ENCODE assay signal across 19 mouse cellular contexts in genomic region chr16:46623246-46623645, GRCm38 (mm10).
A peak's percentile ranks its signal among the peaks of the same experiment; 100 is the strongest.
DNase-seq lines count a peak whose midpoint lies in the region; TF ChIP-seq lines count a peak whose summit lies in the region.
"Had no signal": no experiment of that assay in that cellular context is flagged by ENCODE, and none has a peak within 500 bp of the region (broad histone marks: within the 10 kb centered on the region; RNA-seq: fewer than 3 reads in every experiment).

No protein-coding gene starts in this region.

- no peaks in the 10 kb centered on the region for H3K27me3 ChIP-seq in kidney, adult 2 months (replicated peaks; ENCODE audit: control insufficient read depth, insufficient read depth, low read length)
- H3K27me3 ChIP-seq: embryonic facial prominence, embryonic 13.5 days; embryonic facial prominence, embryonic 15.5 days; forebrain, embryonic 12.5 days had no signal

- no peak overlapping the region for H3K4me3 ChIP-seq in kidney, adult 2 months (ENCODE audit: insufficient read depth, low read depth, low read length)
- H3K4me3 ChIP-seq: embryonic facial prominence, embryonic 13.5 days; embryonic facial prominence, embryonic 15.5 days; erythroblast, embryonic 14.5 days; forebrain, embryonic 10.5 days; forebrain, embryonic 12.5 days had no signal

- peak overlapping the region; percentile 82 for H3K27ac ChIP-seq in kidney, adult 2 months (ENCODE audit: insufficient read depth, low read depth, low read length)
- H3K27ac ChIP-seq: embryonic facial prominence, embryonic 13.5 days; embryonic facial prominence, embryonic 15.5 days; forebrain, embryonic 10.5 days; forebrain, embryonic 12.5 days had no signal

- TF ChIP-seq POLR2A in kidney, adult 2 months (IDR thresholded peaks at IDR 0.05; ENCODE audit: low read depth, low read length): no peak

- no peaks in the 10 kb centered on the region for H3K36me3 ChIP-seq in kidney, adult 2 months (ENCODE audit: control insufficient read depth, insufficient read depth, low read length)
- H3K36me3 ChIP-seq: embryonic facial prominence, embryonic 13.5 days; embryonic facial prominence, embryonic 15.5 days; forebrain, embryonic 10.5 days; forebrain, embryonic 12.5 days had no signal

- peak; percentile 78 for DNase-seq in kidney, adult 2 months
- no peak for DNase-seq in kidney, postnatal 4 days
- peak; percentile 23 for DNase-seq in kidney, postnatal 14 days
- no peak for DNase-seq in kidney, adult 18-20 months
- DNase-seq: adrenal gland, adult 2 months; adrenal gland, postnatal 10 days; adrenal gland, postnatal 25 days; cerebellum, adult 11 months; cerebellum, adult 18-20 months; cerebellum, adult 8-10 months; cerebellum, adult 9-11 months; cerebellum, postnatal 14 days; cerebellum, postnatal 36 days; embryo, embryonic 11 days had no signal

- 34% methylated on average over 1 of the region's 1 CpGs for WGBS in kidney, adult 2 months

- peaks cover 8% of the 10 kb centered on the region; the same call in 1 of the 2 replicates for H3K4me1 ChIP-seq in kidney, adult 2 months (ENCODE audit: control insufficient read depth, insufficient read depth, low read length)
- H3K4me1 ChIP-seq: embryonic facial prominence, embryonic 13.5 days; embryonic facial prominence, embryonic 15.5 days had no signal

- no peak for TF ChIP-seq CTCF in kidney, adult 2 months (conservative IDR thresholded peaks at IDR 0.05; ENCODE audit: insufficient read depth, insufficient read length, low read depth, low read length)

Comparison
In these comparisons a context has a peak if more than half of its experiments do, and no peak if none do; other contexts are left out.
1. DNase-seq: peak in kidney, adult 2 months (single experiment) and kidney, postnatal 14 days (single experiment); none in kidney, postnatal 4 days (0 of 2) and kidney, adult 18-20 months (single experiment).